8 mouse cellular contexts compared by ENCODE assay signal in genomic region chr7:30444154-30444970, GRCm38 (mm10). TPM values are rescaled to one million over a fixed set of nuclear protein-coding genes. Genes with fewer than 3 reads are reported as not detected.
A peak's percentile ranks its signal among the peaks of the same experiment; 100 is the strongest.
DNase-seq lines count a peak whose midpoint lies in the region; ATAC-seq lines count a peak whose summit lies in the region.

No protein-coding gene starts in this region.

- H3K9ac ChIP-seq in heart, embryonic 12.5 days = peak overlapping the region; percentile 73
- 0 out of 2 replicates have a peak overlapping the region, but pooled peaks have one; percentile 9 for H3K9ac ChIP-seq in stomach, embryonic 15.5 days

- no peaks in the 10 kb centered on the region for H3K36me3 ChIP-seq in heart, embryonic 12.5 days
- no peaks in the 10 kb centered on the region for H3K36me3 ChIP-seq in stomach, embryonic 15.5 days

- H3K27me3 ChIP-seq in heart, embryonic 12.5 days (replicated peaks) = peaks cover 68% of the 10 kb centered on the region
- H3K27me3 ChIP-seq in stomach, embryonic 15.5 days (replicated peaks) = peaks cover 20% of the 10 kb centered on the region; the same call in 1 of the 2 replicates

- no peaks in the 10 kb centered on the region for H3K9me3 ChIP-seq in heart, embryonic 12.5 days (replicated peaks)
- H3K9me3 ChIP-seq in stomach, embryonic 15.5 days = no peaks in the 10 kb centered on the region

- no peak overlapping the region for H3K27ac ChIP-seq in heart, embryonic 12.5 days (ENCODE audit: poor library complexity, severe bottlenecking)
- no peak overlapping the region for H3K27ac ChIP-seq in stomach, embryonic 15.5 days

- peak overlapping the region; percentile 61 for H3K4me3 ChIP-seq in heart, embryonic 12.5 days
- peak overlapping the region; percentile 65 for H3K4me3 ChIP-seq in stomach, embryonic 15.5 days (replicated peaks)

- no peak for DNase-seq in heart, postnatal 25 days (ENCODE audit: low spot score)
- DNase-seq in cerebellum, postnatal 10 days = peak; percentile 75 to 81
- DNase-seq in layer of hippocampus, postnatal 14 days (ENCODE audit: low spot score in 2 of 2) = peak; percentile 76 to 82
- peak; percentile 25 to 44 for DNase-seq in lung, postnatal 4 days
- DNase-seq in spleen, adult 18-20 months = no peak

- intact Hi-C loops in heart, postnatal 25 days (cut with DNase I) = loop anchor here (5.0 kb wide), 1 partner anchor 48 kb away; the partner anchor contains the start of gene Prodh2

- WGBS in heart, embryonic 12.5 days = 1% methylated on average over 36 of the region's 38 CpGs
- under 1% methylated on average over 38 of the region's 38 CpGs for WGBS in stomach, embryonic 15.5 days

- 0 out of 2 replicates have a peak, but pooled peaks have one; percentile 17 for ATAC-seq in heart, embryonic 12.5 days (ENCODE audit: insufficient number of reproducible peaks, low FRiP score)
- ATAC-seq in granulocyte monocyte progenitor cell, adult 5-6 weeks (replicated peaks; ENCODE audit: poor library complexity, severe bottlenecking) = peak; percentile 41; the same call in 1 of the 2 replicates
- ATAC-seq in stomach, embryonic 15.5 days (ENCODE audit: insufficient read depth, low FRiP score, low read depth) = peak; percentile 45; the same call in 1 of the 2 replicates

- H3K4me2 ChIP-seq in heart, embryonic 12.5 days = peak overlapping the region; percentile 87
- peak overlapping the region; percentile 95 for H3K4me2 ChIP-seq in stomach, embryonic 15.5 days

- peaks cover 13% of the 10 kb centered on the region for H3K4me1 ChIP-seq in heart, embryonic 12.5 days (replicated peaks)
- peaks cover 13% of the 10 kb centered on the region for H3K4me1 ChIP-seq in stomach, embryonic 15.5 days

RNA-seq across cellular contexts. Expression of gene Aplp1, which starts 1.0 kb away (rescaled TPM):
- 41.6 and 43.4 TPM in 2 replicates for polyA plus RNA-seq in heart, embryonic 12.5 days (2016; fragmentation: Nextera tagmentation; extraction: Ambion mirVana)
- total RNA-seq in heart, postnatal 25 days (2021) = 1 to 10 TPM; 3.5 TPM
- total RNA-seq in granulocyte monocyte progenitor cell, adult 5-6 weeks (2014; fragmentation: Nextera tagmentation) = not detected in 2 replicates
- not detected in 2 replicates for total RNA-seq in granulocyte monocyte progenitor cell, adult 5-6 weeks (2017)
- 100 to 1,000 TPM; 981 to 987 TPM for total RNA-seq in layer of hippocampus, postnatal 14 days (2021)
- polyA plus RNA-seq in stomach, embryonic 15.5 days (2015; fragmentation: Nextera tagmentation; extraction: Ambion mirVana) = 38.6 and 46.5 TPM in 2 replicates

RNA-seq across cellular contexts. Expression of gene Kirrel2, which starts 13.1 kb away (rescaled TPM):
- polyA plus RNA-seq in heart, embryonic 12.5 days (2016; fragmentation: Nextera tagmentation; extraction: Ambion mirVana) = 1.1 and 1.3 TPM in 2 replicates
- total RNA-seq in heart, postnatal 25 days (2021) = not detected
- not detected in 2 replicates for total RNA-seq in granulocyte monocyte progenitor cell, adult 5-6 weeks (2014; fragmentation: Nextera tagmentation)
- not detected in 2 replicates for total RNA-seq in granulocyte monocyte progenitor cell, adult 5-6 weeks (2017)
- 10 to 100 TPM in 1 of 2 experiments, 1 to 10 TPM in 1; 8.5 to 15.5 TPM for total RNA-seq in layer of hippocampus, postnatal 14 days (2021)
- 4.7 and 6.0 TPM in 2 replicates for polyA plus RNA-seq in stomach, embryonic 15.5 days (2015; fragmentation: Nextera tagmentation; extraction: Ambion mirVana)

RNA-seq across cellular contexts. Expression of gene Nphs1, which starts 13.8 kb away (rescaled TPM):
- polyA plus RNA-seq in heart, embryonic 12.5 days (2016; fragmentation: Nextera tagmentation; extraction: Ambion mirVana) = 0.06 and 0.23 TPM in 2 replicates
- total RNA-seq in heart, postnatal 25 days (2021) = not detected
- total RNA-seq in granulocyte monocyte progenitor cell, adult 5-6 weeks (2014; fragmentation: Nextera tagmentation) = not detected in 2 replicates
- 0.56 and 0.57 TPM in 2 replicates for total RNA-seq in granulocyte monocyte progenitor cell, adult 5-6 weeks (2017)
- 1 to 10 TPM; 1.2 to 1.3 TPM for total RNA-seq in layer of hippocampus, postnatal 14 days (2021)
- polyA plus RNA-seq in stomach, embryonic 15.5 days (2015; fragmentation: Nextera tagmentation; extraction: Ambion mirVana) = 3.7 and 5.7 TPM in 2 replicates

RNA-seq across cellular contexts. Expression of gene Nfkbid, which starts 22.8 kb away (rescaled TPM):
- polyA plus RNA-seq in heart, embryonic 12.5 days (2016; fragmentation: Nextera tagmentation; extraction: Ambion mirVana) = 0.95 and 1.3 TPM in 2 replicates
- under 1 TPM; 0.20 to 0.47 TPM for total RNA-seq in heart, postnatal 25 days (2021)
- 16.0 and 16.3 TPM in 2 replicates for total RNA-seq in granulocyte monocyte progenitor cell, adult 5-6 weeks (2014; fragmentation: Nextera tagmentation)
- 6.8 and 15.1 TPM in 2 replicates for total RNA-seq in granulocyte monocyte progenitor cell, adult 5-6 weeks (2017)
- total RNA-seq in layer of hippocampus, postnatal 14 days (2021) = 1 to 10 TPM; 3.7 to 3.8 TPM
- polyA plus RNA-seq in stomach, embryonic 15.5 days (2015; fragmentation: Nextera tagmentation; extraction: Ambion mirVana) = 2.5 and 2.6 TPM in 2 replicates

RNA-seq across cellular contexts. Expression of gene Hcst, which starts 24.7 kb away (rescaled TPM):
- polyA plus RNA-seq in heart, embryonic 12.5 days (2016; fragmentation: Nextera tagmentation; extraction: Ambion mirVana) = 1.1 TPM in 1 of 2 replicates, not detected in the other
- not detected for total RNA-seq in heart, postnatal 25 days (2021)
- 64.6 and 70.7 TPM in 2 replicates for total RNA-seq in granulocyte monocyte progenitor cell, adult 5-6 weeks (2014; fragmentation: Nextera tagmentation)
- 9.0 and 31.6 TPM in 2 replicates for total RNA-seq in granulocyte monocyte progenitor cell, adult 5-6 weeks (2017)
- total RNA-seq in layer of hippocampus, postnatal 14 days (2021) = not detected
- 1.4 and 2.0 TPM in 2 replicates for polyA plus RNA-seq in stomach, embryonic 15.5 days (2015; fragmentation: Nextera tagmentation; extraction: Ambion mirVana)

Comparison
In these comparisons a context has a peak if more than half of its experiments do, and no peak if none do; other contexts are left out.
1. DNase-seq: peak in cerebellum, postnatal 10 days (2 of 2), layer of hippocampus, postnatal 14 days (2 of 2) and lung, postnatal 4 days (2 of 2); none in heart, postnatal 25 days (single experiment) and spleen, adult 18-20 months (0 of 2).
2. RNA of gene Aplp1, which starts 1.0 kb away (total RNA-seq): 981 to 987 TPM in layer of hippocampus, postnatal 14 days; 3.5 TPM in heart, postnatal 25 days and not detected in granulocyte monocyte progenitor cell, adult 5-6 weeks; every median in the first group is over 100 times any median in the second.
3. RNA of gene Kirrel2, which starts 13.1 kb away (total RNA-seq): 8.5 to 15.5 TPM in layer of hippocampus, postnatal 14 days; not detected in heart, postnatal 25 days and not detected in granulocyte monocyte progenitor cell, adult 5-6 weeks; every median in the first group is over 4 times any median in the second.
4. Peak in every context shown above with its lines, with median percentiles within 50 percentile points of each other: ATAC-seq.